Mouse (Mus musculus) left cerebral cortex, postnatal 10 days (tissue): ENCODE results near the gene Pbx2. TPM values are rescaled to one million over a fixed set of nuclear protein-coding genes. Genes with fewer than 3 reads are reported as not detected.
A peak's percentile ranks its signal among the peaks of the same experiment; 100 is the strongest.

Experiments used
- DNase-seq, 2 experiments: peaks; one replicate each; pipeline ENCODE4 v3.0.0; 2021 to 2022; ENCODE audit warnings: low spot score in 2 of 2, mixed read lengths in 1 of 2; ENCODE audit errors: extremely low spot score in 1 of 2
- intact Hi-C: fragments of 180-260 bp; cut with DNase I; formaldehyde crosslinking; loops from one replicate; pipeline ENCODE4 v1.15.1; 2025
- total RNA-seq, 2 experiments: library from RNA; stranded (reverse); gene quantifications; 2 replicates each; pipeline ENCODE4 v1.2.3; 2021

Gene Pbx2
- total RNA-seq, 2 experiments from 2014 or later = 40.3 to 40.9 TPM

GRCm38 (mm10) chr17:34593752-34594525 is 2.9 kb downstream of the Pbx2 start:
- intact Hi-C loops = no loop called here
- DNase-seq = peak in 1 of 2 experiments; percentile 64

- intact Hi-C loops = no loop called here
Observed at GRCm38 (mm10) chr17:34596098-34596497, 5.0 kb downstream of the Pbx2 start.

GRCm38 (mm10) chr17:34597566-34598095 is 6.6 kb downstream of the Pbx2 start, which contains the start of gene Ager:
Gene Ager, plus strand, starts transcription at chr17:34597862.
- intact Hi-C loops = no loop called here
- no peak for DNase-seq

More at GRCm38 (mm10) chr17:34596098-34596497, 5.0 kb downstream of the Pbx2 start:
- DNase-seq = no peak

GRCm38 (mm10) chr17:34599891-34600290 is 8.8 kb downstream of the Pbx2 start:
- intact Hi-C loops = no loop called here
- peak in 1 of 2 experiments; percentile 28 for DNase-seq

GRCm38 (mm10) chr17:34601796-34602195 is 10.7 kb downstream of the Pbx2 start:
- intact Hi-C loops = no loop called here
- DNase-seq = peak in 1 of 2 experiments; percentile 37

- peak; percentile 99 to 100 for DNase-seq
- intact Hi-C loops = no loop called here
Observed at GRCm38 (mm10) chr17:34603375-34604060, 12.5 kb downstream of the Pbx2 start, which contains the start of gene Rnf5. Gene Rnf5, minus strand, starts transcription at chr17:34603690.

GRCm38 (mm10) chr17:34604061-34604508 is 13.0 kb downstream of the Pbx2 start, which contains the start of gene Agpat1:
Gene Agpat1, plus strand, starts transcription at chr17:34604262.
- DNase-seq = peak; percentile 98 to 99
- intact Hi-C loops = no loop called here

- no peak for DNase-seq
- intact Hi-C loops = no loop called here
Observed at GRCm38 (mm10) chr17:34604511-34605237, 13.6 kb downstream of the Pbx2 start.

- DNase-seq = peak; percentile 96 to 98
- intact Hi-C loops = no loop called here
Observed at GRCm38 (mm10) chr17:34605609-34606008, 14.5 kb downstream of the Pbx2 start.

- intact Hi-C loops = no loop called here
Observed at GRCm38 (mm10) chr17:34606186-34607039, 15.3 kb downstream of the Pbx2 start.

GRCm38 (mm10) chr17:34607997-34608396 is 16.9 kb downstream of the Pbx2 start:
- DNase-seq = peak in 1 of 2 experiments; percentile 60
- intact Hi-C loops = no loop called here

More at GRCm38 (mm10) chr17:34606186-34607039, 15.3 kb downstream of the Pbx2 start:
- DNase-seq = peak in 1 of 2 experiments; percentile 71

GRCm38 (mm10) chr17:34611050-34611449 is 20.0 kb downstream of the Pbx2 start:
- DNase-seq = no peak
- intact Hi-C loops = loop anchor here (10.0 kb wide), 1 partner anchor 166 kb away; no protein-coding TSS in a partner anchor

- intact Hi-C loops = loop anchor here (10.0 kb wide), 1 partner anchor 168 kb away; no protein-coding TSS in a partner anchor
- DNase-seq = no peak
Observed at GRCm38 (mm10) chr17:34613054-34613645, 22.1 kb downstream of the Pbx2 start.

- intact Hi-C loops = loop anchor here (10.0 kb wide), 1 partner anchor 169 kb away; no protein-coding TSS in a partner anchor
- DNase-seq = no peak
Observed at GRCm38 (mm10) chr17:34613830-34614229, 22.8 kb downstream of the Pbx2 start.

- intact Hi-C loops = loop anchor here (10.0 kb wide), 1 partner anchor 171 kb away; no protein-coding TSS in a partner anchor
- DNase-seq = no peak
Observed at GRCm38 (mm10) chr17:34615871-34616270, 24.8 kb downstream of the Pbx2 start, which contains the start of gene Egfl8. Gene Egfl8, minus strand, starts transcription at chr17:34615971.

- intact Hi-C loops = loop anchor here (10.0 kb wide), 1 partner anchor 174 kb away; no protein-coding TSS in a partner anchor
- DNase-seq = no peak
Observed at GRCm38 (mm10) chr17:34618999-34619398, 27.9 kb downstream of the Pbx2 start.

GRCm38 (mm10) chr17:34621006-34621405 is 29.9 kb downstream of the Pbx2 start:
- no peak for DNase-seq
- intact Hi-C loops = no loop called here
